25 mouse cellular contexts compared by ENCODE assay signal in genomic region chr5:89232313-89232712, GRCm38 (mm10).
"Had no signal": no experiment of that assay in that cellular context is flagged by ENCODE, and none has a peak within 500 bp of the region (broad histone marks: within the 10 kb centered on the region; RNA-seq: fewer than 3 reads in every experiment).

No protein-coding gene starts in this region.

- H3K9ac ChIP-seq: heart, embryonic 13.5 days; heart, embryonic 15.5 days; hindbrain, embryonic 13.5 days; hindbrain, embryonic 15.5 days; kidney, embryonic 15.5 days; limb, embryonic 12.5 days; liver, embryonic 14.5 days had no signal

- ATAC-seq: hindbrain, postnatal 0 days; intestine, embryonic 16.5 days had no signal

- H3K4me3 ChIP-seq: heart, embryonic 10.5 days; heart, embryonic 13.5 days; heart, embryonic 15.5 days; hindbrain, embryonic 13.5 days; hindbrain, embryonic 15.5 days; kidney, embryonic 15.5 days; limb, embryonic 12.5 days had no signal

- H3K9me3 ChIP-seq: heart, embryonic 10.5 days; heart, embryonic 13.5 days; heart, embryonic 15.5 days; hindbrain, embryonic 13.5 days; hindbrain, embryonic 15.5 days; kidney, embryonic 15.5 days; limb, embryonic 12.5 days had no signal

- DNase-seq: gastrocnemius, postnatal 14 days; gastrocnemius, postnatal 36 days; heart, adult 18-20 months; heart, postnatal 14 days; heart, postnatal 36 days; kidney, adult 11 months; kidney, adult 2 months; kidney, adult 9 months; kidney, postnatal 14 days; kidney, postnatal 36 days; layer of hippocampus, adult 9-11 months; layer of hippocampus, postnatal 36 days; liver had no signal

- H3K27ac ChIP-seq: heart, embryonic 10.5 days; heart, embryonic 13.5 days; heart, embryonic 15.5 days; hindbrain, embryonic 13.5 days; hindbrain, embryonic 15.5 days; hindbrain, postnatal 0 days; kidney, embryonic 15.5 days; kidney, postnatal 0 days; limb, embryonic 12.5 days; liver, embryonic 14.5 days had no signal

- H3K4me2 ChIP-seq: heart, embryonic 13.5 days; heart, embryonic 15.5 days; hindbrain, embryonic 13.5 days; hindbrain, embryonic 15.5 days; kidney, embryonic 15.5 days; limb, embryonic 12.5 days; liver, embryonic 11.5 days had no signal

- H3K27me3 ChIP-seq: heart, embryonic 13.5 days; heart, embryonic 15.5 days; hindbrain, embryonic 13.5 days; hindbrain, embryonic 15.5 days; kidney, embryonic 15.5 days; limb, embryonic 12.5 days had no signal

- H3K36me3 ChIP-seq: heart, embryonic 10.5 days; heart, embryonic 15.5 days; hindbrain, embryonic 13.5 days; hindbrain, embryonic 15.5 days; kidney, embryonic 15.5 days; limb, embryonic 12.5 days had no signal

- H3K4me1 ChIP-seq: heart, embryonic 10.5 days; heart, embryonic 13.5 days; heart, embryonic 15.5 days; hindbrain, embryonic 13.5 days; hindbrain, embryonic 15.5 days; kidney, embryonic 15.5 days; limb, embryonic 12.5 days had no signal
